Mouse (Mus musculus) hindbrain, embryonic 16.5 days (tissue): ENCODE measurements at regions not wholly inside any gene's neighbourhood (a gene's known extent, or its start where the extent isn't known, plus 50 kb on each side); places are given as distances from the start of the nearest gene placed in this dataset.

Experiments used
- ATAC-seq: fragments of 200-750 bp; cut with Nextera tagmentation; 2 replicates; pipeline ENCODE4 v1.8.0; 2017; ENCODE audit warnings: moderate TSS enrichment, moderate library complexity
- H3K27ac ChIP-seq: fragments of 300-500 bp; sonication (generic); 2 replicates; pipeline ENCODE4 v1.5.1; 2014; ENCODE audit warnings: low read depth, mild to moderate bottlenecking, control low read depth, low read length, moderate library complexity
- H3K27me3 ChIP-seq: fragments of 300-500 bp; sonication (generic); replicated peaks from 2 replicates; pipeline ENCODE4 v1.6.1; 2014; ENCODE audit warnings: low read length; ENCODE audit not compliant: control insufficient read depth, insufficient read depth
- H3K36me3 ChIP-seq: fragments of 300-500 bp; sonication (generic); 2 replicates; pipeline ENCODE4 v1.6.1; 2014; ENCODE audit warnings: mild to moderate bottlenecking, low read length, moderate library complexity, mixed read lengths; ENCODE audit not compliant: control insufficient read depth, insufficient read depth
- H3K4me1 ChIP-seq: fragments of 300-500 bp; sonication (generic); 2 replicates; pipeline ENCODE4 v1.6.1; 2014; ENCODE audit warnings: low read depth, low read length; ENCODE audit not compliant: control insufficient read depth, insufficient read depth
- H3K4me2 ChIP-seq: fragments of 300-500 bp; sonication (generic); 2 replicates; pipeline ENCODE4 v1.6.1; 2014; ENCODE audit warnings: mild to moderate bottlenecking, low read length, control low read depth, moderate library complexity
- H3K4me3 ChIP-seq: fragments of 300-500 bp; sonication (generic); 2 replicates; pipeline ENCODE4 v1.5.1; 2014; ENCODE audit warnings: mild to moderate bottlenecking, low read length, control low read depth, moderate library complexity
- H3K9ac ChIP-seq: fragments of 300-500 bp; sonication (generic); 2 replicates; pipeline ENCODE4 v1.6.1; 2014; ENCODE audit warnings: low read depth, mild to moderate bottlenecking, control low read depth, low read length, moderate library complexity
- H3K9me3 ChIP-seq: fragments of 300-500 bp; sonication (generic); 2 replicates; pipeline ENCODE4 v1.6.1; 2014; ENCODE audit warnings: mild to moderate bottlenecking, low read length, moderate library complexity; ENCODE audit not compliant: control insufficient read depth
- WGBS: fragments of 180-500 bp; shearing (Covaris S2); extraction: QIAGEN DNeasy Blood & Tissue Kit; methylation state at CpG from one replicate; pipeline ENCODE4 v1.1.7; 2014; 5-methylcytosine and 5-hydroxymethylcytosine counted together

DNA sequence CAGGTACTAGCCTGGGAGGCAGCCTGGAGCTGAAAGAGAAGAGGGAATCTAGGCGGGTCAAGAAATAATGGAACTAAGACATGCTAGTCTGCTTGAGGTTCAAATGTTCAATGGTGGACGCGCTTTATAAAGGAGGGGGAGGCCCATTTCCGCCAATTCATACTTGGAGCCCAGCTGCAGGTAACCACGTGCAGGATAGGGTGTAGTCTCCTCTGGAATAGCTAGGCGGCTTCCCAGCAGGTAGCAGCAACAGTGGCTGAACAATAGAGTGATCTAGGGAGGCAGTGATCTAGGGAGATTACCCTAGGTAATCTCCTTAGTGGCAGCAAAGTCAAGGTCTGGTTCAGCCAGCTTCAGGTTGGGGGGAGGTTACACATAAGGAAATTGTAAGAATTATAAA is 134.6 kb downstream of the Sh2d4b start:
- H3K27ac ChIP-seq: no peak overlapping the region
- H3K27me3 ChIP-seq: no peaks in the 10 kb centered on the region
- H3K4me2 ChIP-seq: no peak overlapping the region
- H3K9ac ChIP-seq: no peak overlapping the region
- no peaks in the 10 kb centered on the region for H3K4me1 ChIP-seq
- no peak for ATAC-seq
- 54% methylated on average over 6 of the region's 6 CpGs for WGBS
- H3K36me3 ChIP-seq: no peaks in the 10 kb centered on the region
- no peaks in the 10 kb centered on the region for H3K9me3 ChIP-seq
- H3K4me3 ChIP-seq: no peak overlapping the region

DNA sequence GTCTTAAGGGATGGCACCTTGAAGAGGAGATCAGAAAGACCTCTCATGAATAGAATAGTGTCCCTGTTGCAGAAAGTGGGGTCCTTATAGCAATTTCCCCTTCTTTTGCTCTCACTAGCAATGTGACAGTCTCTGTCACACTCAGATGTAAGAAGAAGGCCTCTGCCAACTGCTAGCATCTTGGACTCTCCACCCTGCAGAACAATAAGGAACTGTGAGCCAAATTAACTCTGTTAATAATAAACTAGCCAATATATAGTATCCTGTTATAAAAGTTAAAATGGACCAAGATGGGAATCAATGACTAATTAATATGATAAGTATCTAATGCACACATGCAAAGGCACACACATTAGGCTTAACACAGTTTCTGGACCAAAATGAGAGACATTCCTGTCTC is 152.5 kb downstream of the Sh2d4b start:
- H3K4me2 ChIP-seq: no peak overlapping the region
- H3K27me3 ChIP-seq: no peaks in the 10 kb centered on the region
- no peak overlapping the region for H3K4me3 ChIP-seq
- no peaks in the 10 kb centered on the region for H3K9me3 ChIP-seq
- no peak overlapping the region for H3K27ac ChIP-seq
- ATAC-seq: no peak
- no peaks in the 10 kb centered on the region for H3K4me1 ChIP-seq
- H3K9ac ChIP-seq: no peak overlapping the region
- no peaks in the 10 kb centered on the region for H3K36me3 ChIP-seq

DNA sequence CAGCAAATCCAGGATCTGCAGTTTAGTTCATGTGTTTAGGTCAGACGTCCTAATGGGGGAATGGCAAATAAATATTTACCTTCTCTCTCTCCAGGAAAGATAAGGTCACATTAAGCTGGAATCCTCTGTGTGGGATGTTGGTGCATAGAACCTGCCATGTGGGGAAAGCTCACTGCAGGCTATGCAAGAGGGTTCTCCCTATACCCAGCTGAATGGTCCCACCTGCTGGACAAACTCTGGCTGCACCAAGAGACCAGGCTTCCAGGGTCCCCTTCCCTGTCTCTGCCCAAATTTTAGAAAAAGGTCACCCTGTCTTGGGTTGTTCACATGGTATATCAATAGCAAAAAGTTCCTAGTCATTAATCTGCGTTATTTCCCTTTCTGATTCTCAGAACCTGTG is 161.2 kb downstream of the Sh2d4b start:
- H3K9ac ChIP-seq: no peak overlapping the region
- no peaks in the 10 kb centered on the region for H3K4me1 ChIP-seq
- WGBS: 79% methylated on average over 2 of the region's 2 CpGs
- H3K9me3 ChIP-seq: no peaks in the 10 kb centered on the region
- H3K36me3 ChIP-seq: no peaks in the 10 kb centered on the region
- H3K27ac ChIP-seq: no peak overlapping the region
- ATAC-seq: no peak
- no peaks in the 10 kb centered on the region for H3K27me3 ChIP-seq
- no peak overlapping the region for H3K4me2 ChIP-seq
- no peak overlapping the region for H3K4me3 ChIP-seq

DNA sequence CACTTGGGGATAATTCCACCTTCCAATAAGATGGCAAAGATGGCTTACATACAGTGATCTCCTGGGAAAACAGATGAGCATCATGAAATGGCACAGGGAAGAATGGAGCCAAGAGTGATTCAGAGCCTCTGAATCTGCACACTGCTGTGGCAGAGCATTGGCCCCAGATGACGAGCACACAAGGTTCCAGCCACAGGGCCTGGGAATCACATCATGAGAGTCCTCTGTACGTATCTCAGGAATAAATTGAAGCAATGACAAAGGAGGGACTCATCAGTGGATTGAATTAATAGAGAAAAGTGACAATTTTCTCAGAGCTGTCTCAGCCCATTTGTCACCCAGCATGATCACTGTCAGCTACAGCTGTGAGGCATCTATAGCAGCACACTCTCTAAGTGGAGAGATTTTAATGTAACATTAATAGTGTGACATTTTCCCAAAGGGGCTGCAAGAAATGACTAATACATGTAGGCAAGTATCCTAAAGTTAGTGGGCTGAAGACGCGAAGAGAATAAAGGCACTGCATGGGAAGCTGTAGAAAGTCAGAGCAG is 184.0 kb downstream of the Sh2d4b start:
- H3K4me3 ChIP-seq: no peak overlapping the region
- no peaks in the 10 kb centered on the region for H3K4me1 ChIP-seq
- H3K27me3 ChIP-seq: no peaks in the 10 kb centered on the region
- no peaks in the 10 kb centered on the region for H3K36me3 ChIP-seq
- no peak overlapping the region for H3K27ac ChIP-seq
- ATAC-seq: peak; percentile 64
- H3K9me3 ChIP-seq: no peaks in the 10 kb centered on the region
- no peak overlapping the region for H3K9ac ChIP-seq
- H3K4me2 ChIP-seq: no peak overlapping the region
- WGBS: 55% methylated on average over 4 of the region's 4 CpGs

DNA sequence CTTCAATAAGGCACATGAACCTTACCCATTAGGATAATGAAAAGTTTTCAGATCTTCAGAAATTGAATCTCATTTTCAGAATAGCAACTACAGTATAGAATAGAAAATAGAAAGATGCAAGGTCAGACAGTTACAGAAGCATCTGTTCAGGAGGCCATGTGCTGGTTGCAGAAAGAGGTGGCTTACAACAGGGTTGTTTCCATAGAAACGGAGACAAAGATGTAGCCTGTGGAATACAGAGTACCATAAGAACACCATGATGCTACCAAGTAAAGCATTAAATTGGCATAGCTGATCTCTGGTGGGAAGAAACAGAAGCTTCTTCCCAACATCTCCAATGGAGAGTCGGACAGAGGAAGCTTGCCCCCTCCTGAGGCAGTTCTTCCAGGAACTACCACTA is 185.6 kb downstream of the Sh2d4b start:
- 0 out of 2 replicates have a peak, but pooled peaks have one; percentile 32 for ATAC-seq
- no peak overlapping the region for H3K4me3 ChIP-seq
- H3K36me3 ChIP-seq: no peaks in the 10 kb centered on the region
- H3K27me3 ChIP-seq: no peaks in the 10 kb centered on the region
- H3K27ac ChIP-seq: no peak overlapping the region
- H3K9me3 ChIP-seq: no peaks in the 10 kb centered on the region
- H3K9ac ChIP-seq: no peak overlapping the region
- no peak overlapping the region for H3K4me2 ChIP-seq
- no peaks in the 10 kb centered on the region for H3K4me1 ChIP-seq
- WGBS: 71% methylated on average over 2 of the region's 2 CpGs

DNA sequence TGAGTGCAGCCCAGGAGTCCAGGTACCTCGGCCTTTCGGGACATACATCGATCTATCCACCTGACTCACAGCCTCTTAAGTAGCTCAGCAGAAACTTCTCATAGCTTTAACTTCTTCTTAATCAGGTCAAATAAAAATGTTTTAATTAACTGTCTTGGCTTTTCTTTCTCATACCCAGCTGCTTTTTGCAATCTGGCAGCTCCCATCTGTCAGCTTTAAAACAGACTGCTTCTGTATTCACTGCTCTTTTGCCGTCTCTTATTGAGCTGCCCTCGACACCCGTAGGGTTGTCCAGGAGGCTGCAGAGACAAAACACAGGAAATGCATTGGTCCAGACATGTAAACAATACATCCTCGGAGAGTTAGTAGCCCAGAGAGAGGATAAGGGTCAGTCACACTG is 189.6 kb downstream of the Sh2d4b start:
- no peak overlapping the region for H3K9ac ChIP-seq
- no peak overlapping the region for H3K27ac ChIP-seq
- H3K36me3 ChIP-seq: no peaks in the 10 kb centered on the region
- no peaks in the 10 kb centered on the region for H3K27me3 ChIP-seq
- ATAC-seq: no peak
- H3K4me1 ChIP-seq: no peaks in the 10 kb centered on the region
- H3K9me3 ChIP-seq: no peaks in the 10 kb centered on the region
- no peak overlapping the region for H3K4me2 ChIP-seq
- 48% methylated on average over 7 of the region's 7 CpGs for WGBS
- no peak overlapping the region for H3K4me3 ChIP-seq

DNA sequence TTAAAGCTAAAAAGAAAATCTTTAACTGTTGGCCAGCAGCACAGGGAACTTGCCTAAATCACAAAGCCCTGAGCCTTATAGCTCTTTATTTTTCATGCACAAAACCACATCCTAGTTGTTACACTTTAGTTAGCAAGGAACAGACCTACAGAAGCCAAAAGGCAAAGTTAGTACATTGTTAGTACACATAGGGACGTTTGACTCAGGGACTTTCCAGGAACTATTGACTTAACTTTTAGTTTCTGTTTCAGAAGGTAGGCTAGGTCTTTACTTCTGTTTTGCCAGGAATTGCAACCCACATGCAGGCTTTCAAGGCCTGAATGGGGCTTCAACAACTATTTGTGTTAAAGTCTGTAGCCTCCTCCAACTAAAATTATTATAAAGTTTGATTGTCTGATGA is 211.4 kb downstream of the Sh2d4b start:
- H3K9ac ChIP-seq: no peak overlapping the region
- 74% methylated on average over 1 of the region's 1 CpGs for WGBS
- ATAC-seq: no peak

DNA sequence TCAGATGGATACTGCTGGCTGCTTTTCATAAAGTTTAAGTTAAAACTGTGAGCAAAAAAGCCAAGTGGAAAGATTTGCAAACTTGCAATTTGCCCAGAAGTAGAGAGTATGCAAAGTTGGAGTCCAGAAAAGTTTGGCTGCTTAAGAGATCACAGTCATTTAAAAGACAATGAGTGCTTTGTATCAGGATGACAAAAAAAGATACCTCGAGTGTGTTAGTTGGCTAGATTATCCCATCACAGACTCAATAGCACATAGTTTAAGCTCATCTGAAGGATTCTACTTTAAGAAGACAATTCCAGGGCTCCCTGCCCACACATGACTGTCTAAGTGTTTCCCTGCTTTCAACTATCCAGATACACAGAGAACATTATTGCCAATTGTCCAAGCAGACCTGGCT is 239.5 kb downstream of the Sh2d4b start:
- Histone ChIP-seq H3K4me1 (no peaks in the 10 kb centered on the region), H3K4me3 (no peak overlapping the region), H3K9me3 (no peaks in the 10 kb centered on the region), H3K4me2 (no peak overlapping the region), H3K36me3 (no peaks in the 10 kb centered on the region), H3K9ac (no peak overlapping the region), H3K27me3 (no peaks in the 10 kb centered on the region), H3K27ac (no peak overlapping the region)
- 23% methylated on average over 1 of the region's 1 CpGs for WGBS
- ATAC-seq: no peak

More for the DNA sequence above, 211.4 kb downstream of the Sh2d4b start:
- Histone ChIP-seq H3K4me1 (no peaks in the 10 kb centered on the region), H3K27ac (no peak overlapping the region), H3K9me3 (no peaks in the 10 kb centered on the region), H3K4me2 (no peak overlapping the region), H3K36me3 (no peaks in the 10 kb centered on the region), H3K4me3 (no peak overlapping the region), H3K27me3 (no peaks in the 10 kb centered on the region)
